Mouse (Mus musculus): ENCODE data around the gene Gm21992.

- TF ChIP-seq POLR2A (IDR thresholded peaks at IDR 0.05; ENCODE audit: extremely low read depth, insufficient read depth, low read length) (no peak), CTCF (IDR thresholded peaks at IDR 0.05; ENCODE audit: extremely low read depth, insufficient read depth, low read length) (no peak)
Observed at GRCm38 (mm10) chr19:4756921-4757320, 54.5 kb downstream of the Gm21992 start.

Data from cortical plate, adult 2 months (tissue).